Mouse (Mus musculus) lung, postnatal 0 days (tissue): ENCODE results near the gene Sema7a. TPM values are rescaled to one million over a fixed set of nuclear protein-coding genes. Genes with fewer than 3 reads are reported as not detected.

ENCODE experiments used
- ATAC-seq: fragments of 200-750 bp; cut with Nextera tagmentation; 2 replicates; pipeline ENCODE4 v1.8.0; 2017; ENCODE audit warnings: moderate library complexity
- DNase-seq: peaks from one replicate; pipeline ENCODE4 v3.0.0-alpha.2; 2016; ENCODE audit warnings: low spot score
- H3K27ac ChIP-seq: fragments of 300-500 bp; sonication (generic); 2 replicates; pipeline ENCODE4 v1.5.1; 2014; ENCODE audit warnings: antibody characterized with exemption, mild to moderate bottlenecking, low read length, mixed read lengths
- H3K27me3 ChIP-seq: fragments of 300-500 bp; sonication (generic); replicated peaks from 2 replicates; pipeline ENCODE4 v1.6.1; 2014; ENCODE audit warnings: low read length, mixed read lengths; ENCODE audit not compliant: insufficient read depth
- H3K36me3 ChIP-seq: fragments of 300-500 bp; sonication (generic); 2 replicates; pipeline ENCODE4 v1.6.1; 2014; ENCODE audit warnings: low read length, mixed read lengths; ENCODE audit not compliant: insufficient read depth
- H3K4me1 ChIP-seq: fragments of 300-500 bp; sonication (generic); 2 replicates; pipeline ENCODE4 v1.6.1; 2014; ENCODE audit warnings: antibody characterized with exemption, low read depth, low read length, mixed read lengths; ENCODE audit not compliant: insufficient read depth
- H3K4me2 ChIP-seq: fragments of 300-500 bp; sonication (generic); replicated peaks from 2 replicates; pipeline ENCODE4 v1.6.1; 2014; ENCODE audit warnings: low read depth, mild to moderate bottlenecking, low read length, moderate library complexity, mixed read lengths
- H3K4me3 ChIP-seq: fragments of 300-500 bp; sonication (generic); 2 replicates; pipeline ENCODE4 v1.5.1; 2014; ENCODE audit warnings: low read depth, low read length
- H3K9ac ChIP-seq: fragments of 300-500 bp; sonication (generic); replicated peaks from 2 replicates; pipeline ENCODE4 v1.6.1; 2014; ENCODE audit warnings: low read depth, mild to moderate bottlenecking
- H3K9me3 ChIP-seq: fragments of 300-500 bp; sonication (generic); 2 replicates; pipeline ENCODE4 v1.6.1; 2016; ENCODE audit warnings: low read length, mixed read lengths
- CTCF ChIP-seq: IDR thresholded peaks from 2 replicates; pipeline ENCODE4 v1.5.1; 2016; ENCODE audit warnings: antibody characterized with exemption, mild to moderate bottlenecking
- EP300 ChIP-seq: IDR thresholded peaks from 2 replicates; pipeline ENCODE4 v1.6.1; 2016; ENCODE audit warnings: antibody characterized with exemption, mild to moderate bottlenecking, control low read depth
- WGBS: fragments of 180-500 bp; shearing (Covaris S2); extraction: QIAGEN DNeasy Blood & Tissue Kit; methylation state at CpG from one replicate; pipeline ENCODE4 v1.1.7; 2014; 5-methylcytosine and 5-hydroxymethylcytosine counted together
- polyA plus RNA-seq: library from polyadenylated mRNA; unstranded; fragments of >200 nt; fragmentation: Nextera tagmentation; extraction: Ambion mirVana; gene quantifications from 2 replicates; pipeline ENCODE4 v1.2.1, GENCODE M21; 2015

Sema7a gene
- polyA plus RNA-seq, 1 experiment from 2014 or later, result 8.4 TPM

DNA sequence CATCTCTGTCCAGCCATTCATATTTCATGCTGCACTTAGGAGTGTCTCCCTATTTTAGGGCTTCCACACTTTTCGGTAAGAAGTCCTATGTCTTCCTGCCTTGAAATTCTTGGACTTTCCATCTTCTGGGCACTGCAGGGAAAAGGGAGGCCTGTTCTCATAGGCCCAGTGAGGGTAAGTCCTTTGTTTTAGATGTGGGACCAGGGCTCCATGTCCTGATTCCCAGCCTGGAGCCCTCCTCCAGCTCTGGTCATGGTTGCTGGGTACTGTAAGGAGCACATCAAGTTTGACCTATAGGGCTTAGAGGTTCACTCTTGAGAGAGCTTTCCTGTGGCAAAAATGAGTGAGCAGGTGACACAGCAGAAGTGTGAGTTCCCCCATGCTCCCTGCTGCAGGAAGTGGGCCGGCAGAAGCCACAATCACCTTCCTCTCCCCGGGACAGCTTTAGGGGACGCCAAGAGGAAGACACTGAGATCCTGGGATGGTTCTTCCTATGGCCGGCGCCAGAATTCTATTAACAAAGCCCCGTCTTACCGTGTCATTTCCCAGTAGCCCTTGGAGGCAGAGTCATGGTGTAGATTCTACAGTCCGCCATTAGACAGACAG lies 28.4 kb downstream of the Sema7a start:
- Histone ChIP-seq H3K36me3 (no peaks in the 10 kb centered on the region), H3K4me1 (peaks cover 5% of the 10 kb centered on the region; the same call in 1 of the 2 replicates), H3K27me3 (no peaks in the 10 kb centered on the region), H3K27ac (peak overlapping the region; percentile 79; the same call in 1 of the 2 replicates), H3K4me3 (no peak overlapping the region), H3K4me2 (no peak overlapping the region), H3K9ac (no peak overlapping the region), H3K9me3 (no peaks in the 10 kb centered on the region)
- no peak for DNase-seq
- 68% methylated on average over 9 of the region's 9 CpGs for WGBS
- no peak for ATAC-seq
- TF ChIP-seq CTCF (no peak), EP300 (peak; percentile 41; the same call in 1 of the 2 replicates)

DNA sequence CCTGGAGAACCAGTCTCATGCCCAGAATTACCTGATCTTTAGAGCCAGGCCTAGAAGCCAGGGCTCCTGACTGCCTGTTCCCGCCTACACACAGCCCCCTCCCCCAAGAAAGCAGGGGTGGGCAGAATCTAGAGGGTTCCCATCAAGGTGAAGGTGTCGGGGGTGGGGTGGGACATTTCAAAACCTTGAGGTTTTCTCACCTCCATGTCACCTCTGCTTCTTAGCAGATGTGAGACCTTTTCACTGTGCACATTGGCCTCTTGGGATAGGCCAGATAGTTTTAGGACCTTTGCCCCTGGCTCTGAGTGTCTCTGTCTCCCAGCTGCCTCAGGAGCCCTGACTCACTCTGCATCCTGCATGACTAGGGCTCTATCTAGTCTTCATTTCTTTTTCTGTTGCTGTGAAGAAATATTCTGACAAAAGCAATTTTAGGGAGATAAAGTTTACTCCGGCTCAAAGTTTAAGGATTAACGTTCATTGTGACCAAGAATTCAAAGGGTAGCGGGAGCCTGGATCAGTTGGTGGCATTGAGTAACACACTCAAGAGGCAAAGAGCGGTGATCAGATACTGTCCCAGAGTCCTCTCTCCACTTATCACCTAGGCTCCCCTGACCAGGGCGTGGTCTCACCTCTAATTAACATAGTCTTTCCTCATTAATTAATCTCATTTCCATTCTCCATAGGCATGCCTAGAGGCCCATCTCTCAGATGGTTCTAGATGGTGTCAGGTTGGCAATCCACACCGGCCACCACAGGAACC lies 29.1 kb downstream of the Sema7a start:
- Histone ChIP-seq H3K4me1 (peaks cover 5% of the 10 kb centered on the region; the same call in 1 of the 2 replicates), H3K9ac (no peak overlapping the region), H3K4me2 (no peak overlapping the region), H3K27me3 (no peaks in the 10 kb centered on the region), H3K4me3 (no peak overlapping the region), H3K27ac (peak overlapping the region; percentile 79), H3K9me3 (no peaks in the 10 kb centered on the region), H3K36me3 (no peaks in the 10 kb centered on the region)
- no peak for ATAC-seq
- no peak for DNase-seq
- 84% methylated on average over 8 of the region's 8 CpGs for WGBS
- no peak for TF ChIP-seq EP300
- no peak for TF ChIP-seq CTCF

DNA sequence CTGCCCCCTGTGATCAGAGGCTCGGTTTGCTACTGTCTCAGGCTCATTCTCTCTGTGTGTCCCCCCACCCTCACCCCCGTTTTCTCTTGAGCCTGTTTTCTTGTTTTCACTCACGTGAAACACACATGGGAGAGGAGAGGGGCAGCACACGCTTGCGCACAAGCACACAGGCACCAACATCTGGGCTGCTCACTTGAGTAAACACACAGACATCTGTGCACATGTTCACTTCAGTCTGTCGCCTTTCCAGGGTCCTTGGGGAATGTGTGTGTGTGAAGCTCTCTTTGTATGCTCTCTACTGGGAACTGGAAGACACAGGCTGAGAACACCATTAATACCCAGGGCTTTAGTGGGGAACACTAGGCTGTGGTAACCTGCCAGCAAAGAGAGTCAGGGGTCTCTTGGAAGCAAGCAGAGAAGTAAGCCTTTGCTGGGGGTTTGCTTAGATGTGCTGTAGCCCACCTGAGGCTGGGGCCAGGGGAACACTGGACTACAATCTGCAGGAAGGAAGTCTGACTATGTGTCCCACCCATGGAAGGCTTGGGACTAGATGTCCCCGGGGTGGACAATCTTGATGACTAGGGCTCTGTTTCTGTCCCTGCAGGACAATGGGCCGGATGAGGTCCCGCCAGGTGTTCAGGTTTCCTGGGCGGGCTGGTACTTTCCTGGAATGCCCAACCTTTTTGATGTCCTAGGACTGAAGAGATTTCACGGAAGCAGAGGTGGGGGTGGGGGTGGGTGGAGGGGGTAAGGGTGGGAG lies 30.0 kb downstream of the Sema7a start:
- peak; percentile 88 for ATAC-seq
- no peaks in the 10 kb centered on the region for H3K9me3 ChIP-seq
- WGBS, result 60% methylated on average over 11 of the region's 11 CpGs
- peak overlapping the region; percentile 79 for H3K27ac ChIP-seq
- DNase-seq, result peak; percentile 60
- no peaks in the 10 kb centered on the region for H3K27me3 ChIP-seq
- H3K9ac ChIP-seq, result no peak overlapping the region
- no peak overlapping the region for H3K4me3 ChIP-seq
- TF ChIP-seq EP300, result peak; percentile 100
- TF ChIP-seq CTCF, result no peak
- no peaks in the 10 kb centered on the region for H3K36me3 ChIP-seq
- H3K4me2 ChIP-seq, result no peak overlapping the region
- peaks cover 5% of the 10 kb centered on the region; the same call in 1 of the 2 replicates for H3K4me1 ChIP-seq

DNA sequence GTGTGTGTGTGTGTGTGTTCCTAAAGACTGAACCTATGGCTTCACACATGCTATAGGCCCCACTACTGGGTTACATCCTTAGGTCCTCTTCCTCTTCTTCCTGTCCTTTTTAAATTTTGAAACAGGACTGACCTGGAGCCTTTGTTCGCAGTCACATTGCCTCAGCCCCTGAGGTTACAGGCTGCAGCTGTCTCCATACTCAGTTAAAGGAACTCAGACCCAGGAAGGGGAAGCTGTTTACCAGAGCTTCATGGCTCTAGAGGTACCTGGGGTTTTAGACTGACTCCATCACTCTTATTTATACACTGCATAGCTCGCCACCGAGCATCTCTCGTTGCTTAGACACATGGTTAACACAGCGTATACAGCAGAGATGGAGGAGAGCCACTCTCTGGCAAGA lies 31.5 kb downstream of the Sema7a start:
- DNase-seq, result no peak
- ATAC-seq, result no peak
- Histone ChIP-seq H3K4me3 (no peak overlapping the region), H3K27me3 (no peaks in the 10 kb centered on the region), H3K9me3 (no peaks in the 10 kb centered on the region), H3K36me3 (no peaks in the 10 kb centered on the region), H3K4me1 (peaks cover 5% of the 10 kb centered on the region; the same call in 1 of the 2 replicates), H3K27ac (peak overlapping the region; percentile 71; the same call in 1 of the 2 replicates), H3K4me2 (no peak overlapping the region), H3K9ac (no peak overlapping the region)
- no peak for TF ChIP-seq CTCF
- no peak for TF ChIP-seq EP300
- 86% methylated on average over 5 of the region's 5 CpGs for WGBS

- no peak overlapping the region for H3K4me2 ChIP-seq
- no peak overlapping the region for H3K9ac ChIP-seq
- H3K9me3 ChIP-seq, result no peaks in the 10 kb centered on the region
- DNase-seq (no peak), ATAC-seq (no peak)
- H3K36me3 ChIP-seq, result no peaks in the 10 kb centered on the region
- peaks cover 5% of the 10 kb centered on the region; the same call in 1 of the 2 replicates for H3K4me1 ChIP-seq
- H3K27ac ChIP-seq, result peak overlapping the region; percentile 71
- TF ChIP-seq EP300, result no peak
- no peak for TF ChIP-seq CTCF
- no peaks in the 10 kb centered on the region for H3K27me3 ChIP-seq
- H3K4me3 ChIP-seq, result no peak overlapping the region
- WGBS, result 44% methylated on average over 9 of the region's 9 CpGs
Observed at GRCm38 (mm10) chr9:57972141-57972591, 32.3 kb downstream of the Sema7a start.
